Mouse (Mus musculus) liver, embryonic 14.5 days (tissue): Measurements from ENCODE around the gene Ptgr2. TPM values are rescaled to one million over a fixed set of nuclear protein-coding genes. Genes with fewer than 3 reads are reported as not detected.

Source experiments
- ATAC-seq: fragments of 200-750 bp; cut with Nextera tagmentation; 2 replicates; pipeline ENCODE4 v1.8.0; 2017; ENCODE audit warnings: moderate number of reproducible peaks, mild to moderate bottlenecking, moderate library complexity; ENCODE audit not compliant: insufficient read depth
- DNase-seq, 3 experiments: peaks; one replicate each; pipeline ENCODE4 v3.0.0-alpha.2; 2012 to 2013; ENCODE audit warnings: low read depth in 3 of 3, low spot score in 3 of 3
- H3K27ac ChIP-seq: fragments of 300-500 bp; sonication (generic); 2 replicates; pipeline ENCODE4 v1.5.1; 2014; ENCODE audit warnings: moderate library complexity, mild to moderate bottlenecking, control low read depth, inconsistent platforms
- H3K27me3 ChIP-seq: fragments of 300-500 bp; sonication (generic); 2 replicates; pipeline ENCODE4 v1.6.1; 2014; ENCODE audit warnings: mild to moderate bottlenecking, low read length, moderate library complexity; ENCODE audit not compliant: control insufficient read depth, insufficient read depth
- H3K36me3 ChIP-seq: fragments of 300-500 bp; sonication (generic); replicated peaks from 2 replicates; pipeline ENCODE4 v1.6.1; 2014; ENCODE audit warnings: low read depth; ENCODE audit not compliant: control insufficient read depth, insufficient read depth
- H3K4me1 ChIP-seq, 2 experiments: fragments of 200-500 bp in 1 of 2; fragments of 300-500 bp in 1 of 2; sonication (generic) in 1 of 2; replicated peaks; 2 replicates each; pipeline ENCODE4 v1.6.1; 2012 to 2014; ENCODE audit warnings: antibody characterized with exemption in 1 of 2, inconsistent platforms in 1 of 2, low read length in 1 of 2; ENCODE audit not compliant: control insufficient read depth in 2 of 2, insufficient read depth in 2 of 2
- H3K4me2 ChIP-seq: fragments of 300-500 bp; sonication (generic); 2 replicates; pipeline ENCODE4 v1.6.1; 2014; ENCODE audit warnings: low read depth, mild to moderate bottlenecking, control low read depth, moderate library complexity
- H3K4me3 ChIP-seq, 2 experiments: fragments of 200-500 bp in 1 of 2; fragments of 300-500 bp in 1 of 2; sonication (generic) in 1 of 2; 2 replicates each; pipeline ENCODE4 v1.5.1; 2012 to 2014; ENCODE audit warnings: low read depth in 2 of 2, low read length in 2 of 2, mild to moderate bottlenecking in 2 of 2, control low read depth in 1 of 2, inconsistent platforms in 1 of 2, moderate library complexity in 1 of 2; ENCODE audit not compliant: insufficient read depth in 1 of 2
- H3K9ac ChIP-seq: fragments of 300-500 bp; sonication (generic); replicated peaks from 2 replicates; pipeline ENCODE4 v1.6.1; 2014; ENCODE audit warnings: mild to moderate bottlenecking, control low read depth, moderate library complexity
- H3K9me3 ChIP-seq: fragments of 300-500 bp; sonication (generic); 2 replicates; pipeline ENCODE4 v1.6.1; 2016; ENCODE audit warnings: low read length, mixed read lengths; ENCODE audit not compliant: control insufficient read depth
- CTCF ChIP-seq: IDR thresholded peaks from 2 replicates; pipeline ENCODE4 v1.5.1; 2016; ENCODE audit warnings: antibody characterized with exemption, low read depth, control low read depth
- EP300 ChIP-seq: IDR thresholded peaks from 2 replicates; pipeline ENCODE4 v1.6.1; 2016; ENCODE audit warnings: antibody characterized with exemption, low read depth
- WGBS: fragments of 180-500 bp; shearing (Covaris S2); extraction: QIAGEN DNeasy Blood & Tissue Kit; methylation state at CpG from one replicate; pipeline ENCODE4 v1.1.7; 2014; ENCODE audit not compliant: insufficient replicate concordance; 5-methylcytosine and 5-hydroxymethylcytosine counted together
- polyA plus RNA-seq, 2 experiments: library from polyadenylated mRNA; depleted of rRNA in 1 of 2; stranded (reverse) in 1 of 2; unstranded in 1 of 2; fragments of >200 nt; fragmentation: Nextera tagmentation in 1 of 2; extraction: Ambion mirVana in 1 of 2; gene quantifications; 2 replicates each; pipeline versions ENCODE4 v1.2.1 to v1.2.3; 2012 to 2014

Gene Ptgr2
- polyA plus RNA-seq, 2 experiments, result 13.3 to 22.9 TPM

DNA sequence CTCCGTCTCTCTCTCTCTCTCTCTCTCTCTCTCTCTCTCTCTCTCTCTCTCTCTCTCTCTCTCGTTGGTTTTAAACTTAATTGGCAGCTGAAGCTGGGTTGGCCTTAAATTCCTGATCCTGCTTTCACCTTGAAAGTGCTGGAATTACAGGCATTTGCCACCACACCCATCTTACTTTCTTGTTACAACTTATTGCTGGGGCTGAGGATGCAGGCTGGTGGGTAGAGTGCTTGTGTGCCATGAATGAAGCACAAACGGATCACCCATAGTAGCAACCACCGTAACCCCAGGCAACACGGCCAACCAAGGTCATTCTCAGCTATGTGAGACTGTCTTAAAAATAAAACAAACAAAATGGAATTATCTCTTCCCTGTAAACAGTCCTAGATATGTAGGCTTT, 26.3 kb downstream of the Ptgr2 start:
- H3K36me3 ChIP-seq, result peaks cover 11% of the 10 kb centered on the region
- ATAC-seq, result no peak
- H3K4me2 ChIP-seq, result no peak overlapping the region
- H3K27ac ChIP-seq, result no peak overlapping the region
- DNase-seq, result no peak
- no peaks in the 10 kb centered on the region for H3K27me3 ChIP-seq
- H3K4me1 ChIP-seq, result peaks cover 5 to 8% of the 10 kb centered on the region in 2 experiments
- no peaks in the 10 kb centered on the region for H3K9me3 ChIP-seq
- H3K9ac ChIP-seq, result no peak overlapping the region
- 83% methylated on average over 4 of the region's 5 CpGs for WGBS
- no peak overlapping the region for H3K4me3 ChIP-seq
- TF ChIP-seq CTCF (no peak), EP300 (no peak)

DNA sequence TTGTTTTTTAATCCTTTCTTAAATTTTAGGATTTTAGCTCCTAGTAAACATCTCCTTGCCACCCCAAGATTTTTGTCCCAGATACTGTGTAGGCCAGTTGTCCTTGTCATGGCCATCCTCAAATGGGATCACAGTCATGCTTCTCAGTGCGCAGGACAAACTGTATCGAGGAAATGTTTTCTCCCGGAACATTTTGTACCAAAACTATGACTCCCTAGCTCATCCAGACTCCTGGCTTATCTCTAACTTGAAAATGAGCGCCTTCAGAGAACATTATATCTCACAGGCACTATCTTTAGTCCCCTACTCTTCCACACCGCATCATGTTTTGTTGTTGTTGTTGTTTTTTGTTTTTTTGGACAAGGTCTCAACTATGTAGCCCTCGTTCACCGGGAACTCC, 31.0 kb downstream of the Ptgr2 start:
- no peak for DNase-seq
- peaks cover 20 to 22% of the 10 kb centered on the region in 2 experiments for H3K4me1 ChIP-seq
- H3K9ac ChIP-seq, result peak overlapping the region; percentile 98
- H3K27ac ChIP-seq, result peak overlapping the region; percentile 78
- 40% methylated on average over 7 of the region's 7 CpGs for WGBS
- H3K4me2 ChIP-seq, result peak overlapping the region; percentile 94
- no peaks in the 10 kb centered on the region for H3K27me3 ChIP-seq
- peak overlapping the region; percentile 86 to 96 for H3K4me3 ChIP-seq
- no peaks in the 10 kb centered on the region for H3K9me3 ChIP-seq
- TF ChIP-seq EP300 (no peak), CTCF (no peak)
- ATAC-seq, result no peak
- H3K36me3 ChIP-seq, result no peaks in the 10 kb centered on the region; the same call in 1 of the 2 replicates

DNA sequence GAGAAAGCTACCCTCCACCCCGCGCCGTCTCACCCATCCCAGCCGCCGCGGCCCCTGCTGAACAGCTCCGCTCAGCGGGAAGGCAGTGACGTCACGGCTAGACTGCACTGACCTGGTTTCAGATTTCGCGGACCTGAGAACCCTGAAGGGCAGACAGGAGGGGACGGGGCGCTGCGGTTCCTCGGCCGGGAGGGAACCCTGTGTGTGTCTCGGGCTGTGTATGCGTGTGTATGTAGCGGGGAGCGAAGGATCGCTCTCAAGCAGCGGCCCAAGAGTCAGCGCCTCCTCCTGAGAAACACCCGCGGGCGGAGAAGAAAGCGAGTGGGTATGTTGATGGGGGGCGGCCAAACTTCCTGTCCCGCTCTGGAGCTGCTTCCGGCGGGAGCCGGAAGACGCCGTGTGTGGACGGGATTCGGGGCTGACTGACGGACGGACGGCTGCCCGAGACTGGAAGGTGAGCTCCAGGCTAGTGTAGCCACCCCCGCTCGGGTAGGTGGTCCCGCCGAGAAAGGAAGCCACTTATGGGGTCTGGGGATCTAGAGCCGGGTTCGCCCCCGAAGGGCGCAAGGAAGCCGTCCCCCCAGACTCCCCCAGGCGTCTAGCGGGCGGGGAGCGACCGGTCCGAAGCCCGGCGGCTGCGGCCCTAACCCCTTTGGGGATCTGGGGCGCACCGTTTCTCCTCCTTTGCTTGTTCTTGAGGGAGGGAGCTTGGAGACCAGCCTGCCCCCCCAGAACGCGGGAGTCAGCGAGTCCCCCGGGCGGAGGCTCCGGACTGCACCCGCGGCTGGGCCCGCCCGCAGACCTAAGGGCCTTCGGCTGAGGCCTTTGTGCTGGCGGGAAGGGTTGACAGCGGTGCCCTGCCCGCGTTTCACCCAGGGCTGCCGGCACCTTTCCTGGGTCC, 31.9 kb downstream of the Ptgr2 start, which contains the start of gene Zfp410:
Gene Zfp410 (plus strand): TSS at position 132 of the 901 bp plus-strand sequence.
- H3K9me3 ChIP-seq, result no peaks in the 10 kb centered on the region
- TF ChIP-seq EP300 (no peak), CTCF (no peak; the same call in 1 of the 2 replicates)
- H3K4me1 ChIP-seq, result peaks cover 20 to 25% of the 10 kb centered on the region in 2 experiments
- H3K27ac ChIP-seq, result peak within 1 kb of the TSS; percentile 78
- H3K4me3 ChIP-seq, result peak within 1 kb of the TSS; percentile 86 to 96
- peak within 1 kb of the TSS; percentile 98 for H3K9ac ChIP-seq
- no peaks in the 10 kb centered on the region; the same call in 1 of the 2 replicates for H3K36me3 ChIP-seq
- WGBS, result under 1% methylated on average over 76 of the region's 77 CpGs
- DNase-seq, result peak; percentile 65 to 72 (median 66)
- H3K4me2 ChIP-seq, result peak within 1 kb of the TSS; percentile 94
- ATAC-seq, result peak; percentile 86
- no peaks in the 10 kb centered on the region for H3K27me3 ChIP-seq

DNA sequence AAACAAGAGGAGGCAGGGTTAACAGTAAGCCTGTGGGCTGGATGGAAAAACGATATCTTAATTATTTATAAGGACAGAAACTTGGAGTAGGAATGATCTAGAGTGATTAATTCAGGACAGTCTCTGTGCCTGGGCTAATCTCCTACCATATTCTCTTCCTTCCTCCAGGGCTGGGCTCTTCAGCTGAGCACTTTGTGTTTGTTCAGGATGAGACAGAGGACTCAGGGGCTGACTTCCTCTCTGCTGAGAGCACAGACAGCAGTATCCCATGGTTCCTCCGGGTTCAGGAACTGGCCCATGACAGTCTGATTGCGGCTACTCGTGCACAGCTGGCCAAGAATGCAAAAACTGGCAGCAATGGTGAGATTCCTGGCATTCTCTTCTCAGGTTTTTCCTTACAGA, 42.1 kb downstream of the Ptgr2 start:
- no peak for TF ChIP-seq EP300
- no peak for TF ChIP-seq CTCF
- H3K4me1 ChIP-seq, result no peaks in the 10 kb centered on the region
- no peak overlapping the region for H3K9ac ChIP-seq
- H3K27ac ChIP-seq, result no peak overlapping the region
- no peak overlapping the region for H3K4me2 ChIP-seq
- ATAC-seq, result no peak
- no peaks in the 10 kb centered on the region for H3K27me3 ChIP-seq
- 63% methylated on average over 4 of the region's 4 CpGs for WGBS
- H3K36me3 ChIP-seq, result peaks cover 54% of the 10 kb centered on the region
- no peaks in the 10 kb centered on the region for H3K9me3 ChIP-seq
- no peak for DNase-seq
- H3K4me3 ChIP-seq, result no peak overlapping the region

DNA sequence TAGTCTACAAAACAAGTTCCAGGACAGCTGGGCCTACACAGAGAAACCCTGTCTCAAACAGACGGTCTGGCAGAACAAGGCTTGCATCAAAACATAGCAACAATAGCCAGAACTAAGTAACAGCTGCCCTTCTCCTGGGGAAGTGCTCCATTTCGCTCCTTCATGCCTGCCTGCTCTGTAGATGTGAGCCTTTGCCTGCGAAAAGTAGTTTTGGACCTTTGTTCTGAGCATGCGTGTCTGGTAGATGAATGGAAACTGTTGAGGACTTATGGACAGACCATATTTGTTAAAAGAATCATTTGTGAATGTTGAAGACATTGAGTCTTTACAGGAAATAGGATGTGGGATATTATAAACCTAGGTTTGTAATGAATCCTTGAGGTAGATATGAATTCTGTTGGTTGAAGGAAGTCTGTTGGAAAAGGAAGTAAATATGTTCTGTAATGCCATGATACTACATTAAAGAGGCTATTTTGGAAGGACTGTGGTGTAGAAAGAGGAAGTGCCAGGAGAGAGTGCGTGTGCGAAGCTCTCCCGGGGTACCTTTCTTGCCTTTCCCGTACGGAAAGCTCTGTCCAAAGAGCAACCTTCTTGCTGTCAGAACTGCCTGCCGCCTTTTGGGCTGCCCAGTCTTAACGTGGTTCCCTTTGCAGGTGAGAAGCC, 52.1 kb downstream of the Ptgr2 start:
- Histone ChIP-seq H3K4me3 (no peak overlapping the region), H3K36me3 (peaks cover 70% of the 10 kb centered on the region), H3K27me3 (no peaks in the 10 kb centered on the region), H3K9me3 (no peaks in the 10 kb centered on the region), H3K27ac (no peak overlapping the region), H3K9ac (no peak overlapping the region), H3K4me2 (no peak overlapping the region), H3K4me1 (no peaks in the 10 kb centered on the region)
- ATAC-seq (no peak), DNase-seq (no peak)
- no peak for TF ChIP-seq CTCF
- TF ChIP-seq EP300, result no peak
- 44% methylated on average over 11 of the region's 11 CpGs for whole genome bisulfite sequencing
